Mouse (Mus musculus): Measurements from ENCODE around the gene Bnipl. TPM values are rescaled to one million over a fixed set of nuclear protein-coding genes. Genes with fewer than 3 reads are reported as not detected.

Gene Bnipl
- total RNA-seq, 2 experiments from 2014 or later: 0.36 to 0.74 TPM

DNA sequence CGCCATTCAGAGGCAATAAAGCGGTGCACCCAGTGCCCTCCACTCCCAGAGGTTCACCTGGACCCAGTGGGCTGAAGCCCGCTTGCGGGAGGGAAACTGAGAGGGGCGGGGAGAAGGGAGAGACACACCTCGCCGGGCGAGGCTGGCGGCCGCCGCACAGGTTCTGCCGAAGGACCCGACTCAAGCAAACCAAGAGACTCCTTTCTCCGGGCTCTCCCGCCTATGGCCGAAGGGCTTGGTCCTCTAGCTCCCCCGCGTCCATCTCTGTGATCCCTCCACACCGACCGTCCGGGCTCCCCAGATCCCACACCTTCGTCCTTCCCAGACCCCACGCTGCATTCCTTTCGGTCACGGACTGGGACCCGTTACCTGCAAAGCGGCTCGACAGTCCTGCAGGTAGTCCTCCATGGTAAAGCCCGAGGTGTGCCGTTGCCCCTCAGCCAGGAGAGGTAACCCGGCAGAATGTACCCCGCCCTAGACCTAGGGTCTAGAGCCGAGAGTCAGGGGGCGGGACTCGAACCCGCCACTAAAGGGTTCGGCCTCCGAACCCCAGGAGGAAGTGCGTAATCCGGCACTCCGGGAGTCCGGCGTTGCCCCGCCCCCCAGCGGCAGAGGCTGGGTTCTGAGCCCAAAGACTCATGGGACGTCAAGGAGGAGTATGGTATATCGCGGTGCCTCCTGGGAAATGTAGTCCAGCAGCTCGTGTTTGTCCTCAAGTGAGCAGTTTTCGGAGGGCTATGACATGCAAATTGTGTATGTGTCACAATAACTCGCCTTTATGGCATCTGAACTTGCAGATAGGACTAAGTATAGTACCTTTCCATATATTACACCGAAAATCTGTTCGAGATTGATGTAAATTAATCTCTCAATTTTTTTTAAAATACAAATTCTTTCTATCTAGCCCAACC, 30.5 kb upstream of the Bnipl start, which contains the start of the genes Mindy1 and Prune1:
Gene Mindy1 (plus strand): TSS at position 130 of the 911 bp plus-strand sequence.
Gene Prune1 (minus strand): TSS at position 861 of the 911 bp plus-strand sequence.
- peak; percentile 99 for DNase-seq
- intact Hi-C loops (cut with DNase I): loop anchor here (5.0 kb wide), 1 partner anchor 54 kb away; the partner anchor contains the start of gene Cdc42se1

- intact Hi-C loops (cut with DNase I): loop anchor here (5.0 kb wide), 1 partner anchor 53 kb away; the partner anchor contains the start of gene Cdc42se1
- DNase-seq: no peak
Observed at GRCm38 (mm10) chr3:95280747-95281146, 29.8 kb upstream of the Bnipl start.

GRCm38 (mm10) chr3:95277149-95277551, 26.2 kb upstream of the Bnipl start:
- intact Hi-C loops (cut with DNase I): no loop called here
- DNase-seq: no peak

- intact Hi-C loops (cut with DNase I): no loop called here
Observed at GRCm38 (mm10) chr3:95276428-95276934, 25.5 kb upstream of the Bnipl start.

DNA sequence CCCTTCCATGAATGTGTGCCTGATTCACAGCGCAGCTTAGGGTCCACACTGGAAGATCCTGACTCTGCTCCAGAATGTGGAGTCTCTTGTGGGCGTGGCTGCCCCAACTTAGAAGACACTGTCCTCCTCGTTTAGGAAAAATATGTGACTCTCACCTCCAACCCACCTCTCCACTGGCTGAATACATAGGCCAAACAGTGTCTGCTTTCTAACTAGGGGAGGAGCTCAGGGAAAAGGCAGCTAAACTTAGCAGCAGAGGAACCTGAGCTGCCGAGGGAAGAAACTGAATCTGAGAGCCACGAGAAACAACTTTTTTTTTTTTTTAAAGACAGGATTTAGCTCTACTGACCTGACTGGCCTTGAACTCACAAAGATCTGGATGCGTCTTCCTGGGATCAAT, 24.2 kb upstream of the Bnipl start:
- DNase-seq: no peak
- intact Hi-C loops (cut with DNase I): no loop called here

More at GRCm38 (mm10) chr3:95276428-95276934, 25.5 kb upstream of the Bnipl start:
- no peak for DNase-seq

GRCm38 (mm10) chr3:95274453-95274852, 23.5 kb upstream of the Bnipl start:
- no peak for DNase-seq
- intact Hi-C loops (cut with DNase I): no loop called here

- peak; percentile 52 for DNase-seq
- intact Hi-C loops (cut with DNase I): no loop called here
Observed at GRCm38 (mm10) chr3:95273471-95273870, 22.5 kb upstream of the Bnipl start.

- DNase-seq: no peak
- intact Hi-C loops (cut with DNase I): no loop called here
Observed at GRCm38 (mm10) chr3:95270766-95271364, 19.9 kb upstream of the Bnipl start.

- DNase-seq: no peak
- intact Hi-C loops (cut with DNase I): loop anchor here (10.0 kb wide), 1 partner anchor 125 kb away; the partner anchor contains the start of gene Tnfaip8l2
Observed at GRCm38 (mm10) chr3:95269789-95270188, 18.8 kb upstream of the Bnipl start.

DNA sequence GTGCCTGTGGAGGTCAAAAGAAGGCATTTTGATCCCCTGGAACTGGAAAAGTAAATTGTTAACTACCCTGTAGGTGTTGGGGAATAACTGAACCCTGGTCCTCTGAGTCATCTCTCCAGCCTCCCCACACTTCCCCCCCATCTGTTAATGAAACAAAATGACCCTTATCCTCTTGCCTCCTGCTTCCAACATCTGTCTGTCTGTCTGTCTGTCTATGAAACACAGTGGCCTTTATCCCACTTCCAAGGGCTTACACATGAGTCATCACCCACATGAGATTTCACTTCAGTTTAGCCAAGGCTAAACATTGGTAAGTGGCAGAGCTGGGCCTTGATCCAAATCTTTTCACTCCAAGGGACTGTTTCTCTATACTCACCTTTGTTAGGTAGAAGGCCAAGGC, 16.9 kb upstream of the Bnipl start:
- no peak for DNase-seq
- intact Hi-C loops (cut with DNase I): loop anchor here (10.0 kb wide), 1 partner anchor 123 kb away; the partner anchor contains the start of gene Tnfaip8l2

- intact Hi-C loops (cut with DNase I): loop anchor here (10.0 kb wide), 1 partner anchor 121 kb away; the partner anchor contains the start of gene Tnfaip8l2
- DNase-seq: no peak
Observed at GRCm38 (mm10) chr3:95266052-95266451, 15.1 kb upstream of the Bnipl start.

DNA sequence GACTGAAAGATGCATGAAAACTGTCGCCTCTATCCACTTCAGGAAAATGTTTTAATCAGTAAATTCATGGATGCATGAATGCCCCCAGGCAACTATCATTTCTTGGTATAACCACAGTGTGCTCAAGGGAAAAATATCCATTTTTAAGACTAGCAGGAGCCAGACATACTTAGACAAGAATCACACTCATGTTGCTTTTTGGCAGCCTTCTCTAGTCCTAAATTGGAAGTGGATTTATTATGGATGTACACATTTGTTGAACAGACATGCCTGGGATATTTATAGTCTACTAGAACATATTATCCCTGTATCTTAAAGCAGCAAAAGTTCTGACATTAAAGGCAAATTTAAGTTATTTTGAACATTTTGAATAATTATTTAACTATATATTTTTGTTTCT, 13.7 kb upstream of the Bnipl start:
- DNase-seq: no peak
- intact Hi-C loops (cut with DNase I): loop anchor here (10.0 kb wide), 1 partner anchor 120 kb away; the partner anchor contains the start of gene Tnfaip8l2

GRCm38 (mm10) chr3:95263089-95263739, 12.2 kb upstream of the Bnipl start:
- intact Hi-C loops (cut with DNase I): loop anchor here (10.0 kb wide), 1 partner anchor 118 kb away; the partner anchor contains the start of gene Tnfaip8l2

DNA sequence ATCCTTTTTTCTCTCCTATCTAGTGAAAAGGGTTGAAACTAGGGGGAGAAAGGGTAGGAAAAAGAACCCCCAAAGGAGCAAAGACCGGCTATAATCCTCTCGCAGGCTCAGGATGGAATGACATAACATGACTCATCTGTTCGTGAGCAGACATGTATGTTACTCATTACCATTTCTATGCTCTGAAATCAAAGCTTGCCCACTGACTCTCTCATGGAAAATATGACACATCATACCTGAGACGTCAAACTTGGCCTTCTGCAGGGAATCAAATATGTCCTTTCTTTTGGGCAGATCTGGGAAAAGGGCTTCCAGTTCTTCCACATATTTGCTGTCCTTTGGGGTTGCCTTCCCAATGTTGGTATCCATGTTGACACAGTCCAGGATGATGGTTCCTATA, 11.0 kb upstream of the Bnipl start:
- DNase-seq: no peak
- intact Hi-C loops (cut with DNase I): loop anchor here (10.0 kb wide), 1 partner anchor 117 kb away; the partner anchor contains the start of gene Tnfaip8l2

More at GRCm38 (mm10) chr3:95263089-95263739, 12.2 kb upstream of the Bnipl start:
- peak; percentile 69 for DNase-seq

- intact Hi-C loops (cut with DNase I): no loop called here
- no peak for DNase-seq
Observed at GRCm38 (mm10) chr3:95256931-95257330, 5.9 kb upstream of the Bnipl start.

- no peak for DNase-seq
- intact Hi-C loops (cut with DNase I): no loop called here
Observed at GRCm38 (mm10) chr3:95250361-95250760, 632 bp downstream of the Bnipl start.

- no peak for DNase-seq
- intact Hi-C loops (cut with DNase I): no loop called here
Observed at GRCm38 (mm10) chr3:95247660-95248336, 3.2 kb downstream of the Bnipl start.

- DNase-seq: peak; percentile 60
- intact Hi-C loops (cut with DNase I): no loop called here
Observed at GRCm38 (mm10) chr3:95246465-95247231, 4.3 kb downstream of the Bnipl start.

DNA sequence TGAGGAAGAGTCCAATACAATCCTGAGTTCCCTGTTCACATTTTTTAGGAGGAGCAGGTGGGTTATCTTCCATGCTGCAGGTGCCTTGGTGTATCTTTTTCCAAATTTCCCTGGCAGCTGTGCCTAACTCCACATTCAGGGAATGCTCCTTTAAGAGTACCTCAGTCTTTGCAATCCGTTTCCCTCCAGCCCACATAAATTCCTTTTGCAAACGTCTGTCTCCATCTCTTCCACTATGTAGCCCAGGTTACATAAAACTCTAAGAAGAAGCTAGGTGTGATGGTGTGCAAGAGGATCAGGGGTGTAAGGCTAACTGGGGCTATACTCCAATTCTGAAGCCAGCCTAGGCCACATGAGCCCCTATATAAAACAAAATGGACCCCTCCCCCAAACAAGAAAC, 7.9 kb downstream of the Bnipl start:
- intact Hi-C loops (cut with DNase I): no loop called here
- DNase-seq: no peak

Data from left cerebral cortex, postnatal 4 days (tissue).